Mouse (Mus musculus): Measurements from ENCODE around the gene Shroom4. TPM values are rescaled to one million over a fixed set of nuclear protein-coding genes. Genes with fewer than 3 reads are reported as not detected.

The Shroom4 gene
- polyA plus RNA-seq, 2 experiments, result 0.23 to 0.50 TPM

DNA sequence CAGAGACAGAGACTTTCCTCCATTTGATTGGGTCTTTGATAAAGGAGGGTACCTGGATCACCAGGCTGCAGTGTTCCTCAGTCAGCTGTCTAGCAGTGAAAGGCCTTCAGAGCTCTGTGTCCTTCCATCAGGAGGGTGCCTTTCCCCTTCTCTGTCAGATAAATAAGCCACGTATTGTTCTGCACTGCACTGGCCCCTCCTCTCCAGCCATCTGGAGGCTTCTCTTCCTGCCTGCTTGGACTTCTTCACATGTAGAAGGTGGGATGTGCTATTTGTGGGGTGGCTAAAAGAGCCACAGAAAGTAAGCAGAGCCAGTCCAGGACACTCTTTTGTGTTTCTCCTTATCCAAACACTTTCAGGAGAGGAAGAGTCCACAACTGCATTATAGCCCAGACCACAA lies 174.9 kb downstream of the Shroom4 start:
- Histone ChIP-seq H3K4me2 (ENCODE audit: low read depth) (no peak overlapping the region), H3K4me1 (replicated peaks; ENCODE audit: control insufficient read depth in 2 of 2, insufficient read depth in 2 of 2, low read length in 1 of 2) (no peaks in the 10 kb centered on the region), H3K27ac (no peak overlapping the region), H3K36me3 (replicated peaks; ENCODE audit: control insufficient read depth, insufficient read depth, low read depth) (no peaks in the 10 kb centered on the region), H3K9ac (replicated peaks) (no peak overlapping the region), H3K4me3 (ENCODE audit: insufficient read depth in 1 of 2, low read depth in 2 of 2, low read length in 2 of 2) (no peak overlapping the region), H3K9me3 (ENCODE audit: control insufficient read depth, low read length) (no peaks in the 10 kb centered on the region), H3K27me3 (ENCODE audit: control insufficient read depth, insufficient read depth, low read length) (no peaks in the 10 kb centered on the region)
- no peak for ATAC-seq (ENCODE audit: insufficient read depth)
- WGBS (ENCODE audit: insufficient replicate concordance), result 13% methylated on average over 1 of the region's 1 CpGs
- no peak for DNase-seq (ENCODE audit: low read depth in 3 of 3, low spot score in 3 of 3)
- TF ChIP-seq CTCF (IDR thresholded peaks at IDR 0.05; ENCODE audit: low read depth) (no peak), EP300 (IDR thresholded peaks at IDR 0.05; ENCODE audit: low read depth) (no peak)

DNA sequence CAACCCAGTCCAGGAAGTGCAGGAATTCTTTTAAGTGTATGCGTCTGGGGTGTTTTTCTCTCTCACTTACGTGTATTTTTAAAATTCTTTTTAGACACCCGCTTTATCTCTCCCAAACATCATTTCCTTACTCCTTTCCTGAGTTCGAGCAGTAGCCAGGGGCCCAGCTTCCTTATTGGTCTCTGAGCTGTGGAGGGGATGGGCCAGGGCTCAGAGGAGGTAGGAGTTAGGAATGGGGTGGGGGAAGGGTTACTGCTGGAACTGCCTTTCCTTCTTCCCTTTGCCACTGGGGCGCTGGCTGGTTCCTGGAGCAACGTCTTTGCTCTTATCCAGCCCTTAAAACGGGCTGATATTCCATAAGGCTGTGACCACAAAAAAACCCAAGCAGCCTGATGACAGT lies 177.3 kb downstream of the Shroom4 start:
- H3K4me2 ChIP-seq (ENCODE audit: low read depth), result no peak overlapping the region

DNA sequence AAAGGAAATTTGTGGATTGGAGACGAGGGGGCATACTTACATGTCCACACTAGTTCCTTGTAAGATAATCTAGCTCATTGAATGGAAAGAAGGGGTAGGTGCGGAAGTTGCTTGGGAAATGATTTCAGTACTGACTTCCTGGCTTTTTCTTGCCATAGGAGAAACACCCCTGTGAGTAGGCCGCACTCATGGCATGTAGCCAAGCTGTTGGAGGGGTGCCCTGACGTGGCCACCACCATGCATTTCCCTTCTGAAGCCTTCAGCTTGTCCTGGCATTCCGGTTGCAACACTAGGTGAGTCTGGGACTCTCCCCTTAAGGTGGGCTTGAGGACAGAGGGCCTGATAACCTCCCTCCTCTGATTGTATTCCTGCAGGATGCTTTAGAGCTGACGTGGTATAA lies 181.0 kb downstream of the Shroom4 start:
- no peaks in the 10 kb centered on the region for H3K27me3 ChIP-seq (ENCODE audit: control insufficient read depth, insufficient read depth, low read length)
- no peak overlapping the region for H3K27ac ChIP-seq
- no peak for DNase-seq (ENCODE audit: low read depth in 3 of 3, low spot score in 3 of 3)
- TF ChIP-seq EP300 (IDR thresholded peaks at IDR 0.05; ENCODE audit: low read depth), result no peak
- TF ChIP-seq CTCF (IDR thresholded peaks at IDR 0.05; ENCODE audit: low read depth), result no peak
- H3K4me1 ChIP-seq (replicated peaks; ENCODE audit: control insufficient read depth in 2 of 2, insufficient read depth in 2 of 2, low read length in 1 of 2), result no peaks in the 10 kb centered on the region
- H3K9me3 ChIP-seq (ENCODE audit: control insufficient read depth, low read length), result no peaks in the 10 kb centered on the region
- no peak overlapping the region for H3K9ac ChIP-seq (replicated peaks)
- no peaks in the 10 kb centered on the region for H3K36me3 ChIP-seq (replicated peaks; ENCODE audit: control insufficient read depth, insufficient read depth, low read depth)
- WGBS (ENCODE audit: insufficient replicate concordance), result 43% methylated on average over 6 of the region's 6 CpGs
- no peak overlapping the region for H3K4me3 ChIP-seq (ENCODE audit: insufficient read depth in 1 of 2, low read depth in 2 of 2, low read length in 2 of 2)
- H3K4me2 ChIP-seq (ENCODE audit: low read depth), result no peak overlapping the region
- ATAC-seq (ENCODE audit: insufficient read depth), result no peak

More for the DNA sequence above, 177.3 kb downstream of the Shroom4 start:
- Histone ChIP-seq H3K27ac (no peak overlapping the region), H3K9ac (replicated peaks) (no peak overlapping the region), H3K27me3 (ENCODE audit: control insufficient read depth, insufficient read depth, low read length) (no peaks in the 10 kb centered on the region), H3K4me1 (replicated peaks; ENCODE audit: control insufficient read depth in 2 of 2, insufficient read depth in 2 of 2, low read length in 1 of 2) (no peaks in the 10 kb centered on the region), H3K4me3 (ENCODE audit: insufficient read depth in 1 of 2, low read depth in 2 of 2, low read length in 2 of 2) (no peak overlapping the region), H3K36me3 (replicated peaks; ENCODE audit: control insufficient read depth, insufficient read depth, low read depth) (no peaks in the 10 kb centered on the region), H3K9me3 (ENCODE audit: control insufficient read depth, low read length) (no peaks in the 10 kb centered on the region)
- WGBS (ENCODE audit: insufficient replicate concordance), result 9% methylated on average over 7 of the region's 7 CpGs
- DNase-seq (ENCODE audit: low read depth in 3 of 3, low spot score in 3 of 3) (no peak), ATAC-seq (ENCODE audit: insufficient read depth) (no peak)
- no peak for TF ChIP-seq EP300 (IDR thresholded peaks at IDR 0.05; ENCODE audit: low read depth)
- no peak for TF ChIP-seq CTCF (IDR thresholded peaks at IDR 0.05; ENCODE audit: low read depth)

DNA sequence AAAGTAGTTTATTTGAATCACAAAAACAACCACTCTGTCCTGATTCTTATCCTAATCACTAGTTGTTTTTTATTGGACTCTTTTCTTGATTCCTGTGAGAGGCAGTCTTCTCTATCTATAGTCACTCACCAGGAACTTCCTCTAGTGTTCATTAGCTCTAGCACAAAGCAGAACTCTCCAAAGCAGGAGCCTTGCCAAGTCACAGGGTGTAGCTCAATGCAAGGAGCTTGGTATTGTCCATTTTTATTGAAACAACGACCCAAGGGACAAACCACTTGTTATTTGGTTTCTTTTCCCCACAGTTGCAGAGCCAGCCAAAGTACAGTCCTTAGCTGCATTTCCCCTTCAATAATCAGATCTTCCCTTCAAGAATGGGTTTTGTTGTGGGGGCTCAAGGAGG lies 181.5 kb downstream of the Shroom4 start:
- TF ChIP-seq CTCF (IDR thresholded peaks at IDR 0.05; ENCODE audit: low read depth) (no peak), EP300 (IDR thresholded peaks at IDR 0.05; ENCODE audit: low read depth) (no peak)
- Histone ChIP-seq H3K4me2 (ENCODE audit: low read depth) (no peak overlapping the region), H3K27me3 (ENCODE audit: control insufficient read depth, insufficient read depth, low read length) (no peaks in the 10 kb centered on the region), H3K4me1 (replicated peaks; ENCODE audit: control insufficient read depth in 2 of 2, insufficient read depth in 2 of 2, low read length in 1 of 2) (no peaks in the 10 kb centered on the region), H3K27ac (no peak overlapping the region), H3K4me3 (ENCODE audit: insufficient read depth in 1 of 2, low read depth in 2 of 2, low read length in 2 of 2) (no peak overlapping the region), H3K36me3 (replicated peaks; ENCODE audit: control insufficient read depth, insufficient read depth, low read depth) (no peaks in the 10 kb centered on the region), H3K9me3 (ENCODE audit: control insufficient read depth, low read length) (no peaks in the 10 kb centered on the region), H3K9ac (replicated peaks) (no peak overlapping the region)
- ATAC-seq (ENCODE audit: insufficient read depth), result no peak
- DNase-seq (ENCODE audit: low read depth in 3 of 3, low spot score in 3 of 3), result no peak
- WGBS (ENCODE audit: insufficient replicate concordance), result 25% methylated on average over 1 of the region's 1 CpGs

DNA sequence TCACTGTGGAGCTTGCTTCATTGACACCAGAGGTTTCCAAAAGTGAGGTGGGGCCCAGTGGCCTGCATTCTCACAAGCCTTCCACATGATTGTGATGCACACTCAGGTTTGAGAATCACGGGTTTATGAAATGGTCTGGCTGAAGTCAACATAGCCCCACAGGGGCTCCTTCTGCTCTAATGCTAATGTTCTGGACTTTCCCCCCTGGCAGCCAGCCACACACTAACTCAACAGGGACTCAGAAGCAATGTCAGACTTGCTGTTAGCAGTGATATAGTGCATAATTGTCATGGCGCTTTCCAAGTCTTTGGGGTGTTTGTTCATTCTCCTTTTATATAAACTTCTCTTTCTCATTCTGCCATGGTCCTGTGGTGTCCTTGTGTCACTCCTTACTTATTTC lies 183.0 kb downstream of the Shroom4 start:
- Histone ChIP-seq H3K27ac (no peak overlapping the region), H3K4me3 (ENCODE audit: insufficient read depth in 1 of 2, low read depth in 2 of 2, low read length in 2 of 2) (no peak overlapping the region), H3K9me3 (ENCODE audit: control insufficient read depth, low read length) (no peaks in the 10 kb centered on the region), H3K27me3 (ENCODE audit: control insufficient read depth, insufficient read depth, low read length) (no peaks in the 10 kb centered on the region), H3K9ac (replicated peaks) (no peak overlapping the region), H3K4me2 (ENCODE audit: low read depth) (no peak overlapping the region), H3K36me3 (replicated peaks; ENCODE audit: control insufficient read depth, insufficient read depth, low read depth) (no peaks in the 10 kb centered on the region), H3K4me1 (replicated peaks; ENCODE audit: control insufficient read depth in 2 of 2, insufficient read depth in 2 of 2, low read length in 1 of 2) (no peaks in the 10 kb centered on the region)
- TF ChIP-seq EP300 (IDR thresholded peaks at IDR 0.05; ENCODE audit: low read depth), result no peak
- no peak for TF ChIP-seq CTCF (IDR thresholded peaks at IDR 0.05; ENCODE audit: low read depth)
- DNase-seq (ENCODE audit: low read depth in 3 of 3, low spot score in 3 of 3), result no peak
- ATAC-seq (ENCODE audit: insufficient read depth), result no peak
- WGBS (ENCODE audit: insufficient replicate concordance), result 56% methylated on average over 2 of the region's 2 CpGs

Measured in liver, embryonic 14.5 days (tissue).